Mouse (Mus musculus): Measurements from ENCODE around the gene Ppm1j.

Ppm1j gene

GRCm38 (mm10) chr3:104783971-104784500 is 3.2 kb downstream of the Ppm1j start:
- no peak for DNase-seq (ENCODE audit: low spot score)

DNA sequence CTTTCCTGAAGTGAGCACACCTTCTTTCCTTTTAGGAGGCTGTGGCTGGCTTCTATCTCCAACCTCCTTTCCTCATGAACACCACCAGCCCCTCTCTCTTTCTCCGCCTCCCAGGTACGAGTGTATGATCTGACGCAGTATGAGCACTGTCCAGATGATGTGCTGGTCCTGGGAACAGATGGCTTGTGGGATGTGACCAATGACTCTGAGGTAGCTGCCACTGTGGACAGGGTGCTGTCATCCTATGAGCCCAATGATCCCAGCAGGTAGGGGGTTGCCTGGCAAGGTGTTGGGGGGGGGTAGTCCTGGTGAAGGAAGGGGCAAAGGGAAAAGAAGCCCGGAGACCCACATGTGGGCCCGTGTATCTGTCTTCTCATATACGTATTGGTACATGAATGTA is 4.4 kb downstream of the Ppm1j start:
- DNase-seq (ENCODE audit: low spot score) = no peak

DNA sequence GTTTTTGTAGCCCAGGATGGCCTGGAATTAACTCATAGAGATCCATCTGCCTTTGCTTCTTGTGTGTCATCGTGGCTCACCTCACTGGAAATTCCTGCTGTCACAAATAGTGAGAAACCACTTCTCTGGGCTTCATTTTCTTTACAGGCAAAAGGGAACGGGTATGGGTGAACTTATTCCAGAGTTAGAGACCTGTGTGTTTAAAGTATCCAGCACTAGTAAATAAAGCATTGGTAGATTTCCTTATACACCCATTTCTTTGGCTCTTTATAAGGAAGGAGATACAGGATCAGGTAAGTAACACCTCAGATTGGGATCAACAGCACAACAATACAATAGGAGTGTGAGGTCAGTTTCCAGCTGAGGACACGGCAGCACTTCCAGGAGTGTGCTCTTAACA is 7.2 kb downstream of the Ppm1j start, which contains the start of gene Rhoc:
TSS of gene Rhoc (plus strand) at position 301 of the 400 bp plus-strand sequence.
- no peak for DNase-seq (ENCODE audit: low spot score)

GRCm38 (mm10) chr3:104788561-104789311 is 7.9 kb downstream of the Ppm1j start:
- DNase-seq (ENCODE audit: low spot score) = peak; percentile 88

DNA sequence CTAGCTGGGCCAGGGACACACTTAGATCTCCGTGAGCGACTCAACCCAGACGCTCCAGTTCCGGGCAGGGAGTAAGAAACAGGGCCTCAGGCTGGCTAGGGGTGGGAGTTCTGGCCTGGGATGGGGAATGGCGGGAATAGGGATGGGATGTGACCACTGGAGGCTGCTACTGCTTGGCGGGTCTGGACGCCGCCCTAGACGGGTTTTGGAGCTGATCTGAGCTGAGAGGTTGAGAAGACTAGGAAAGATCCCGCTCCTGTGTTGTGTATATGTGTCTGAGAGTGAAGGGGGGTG is 8.4 kb downstream of the Ppm1j start:
- DNase-seq (ENCODE audit: low spot score) = no peak

- peak; percentile 88 for DNase-seq (ENCODE audit: low spot score)
Observed at GRCm38 (mm10) chr3:104789822-104790221, 9.0 kb downstream of the Ppm1j start.

GRCm38 (mm10) chr3:104790401-104790937 is 9.6 kb downstream of the Ppm1j start:
- DNase-seq (ENCODE audit: low spot score) = peak; percentile 75

GRCm38 (mm10) chr3:104791017-104791416 is 10.2 kb downstream of the Ppm1j start:
- DNase-seq (ENCODE audit: low spot score) = no peak

- DNase-seq (ENCODE audit: low spot score) = no peak
Observed at GRCm38 (mm10) chr3:104791671-104792070, 10.8 kb downstream of the Ppm1j start.

DNA sequence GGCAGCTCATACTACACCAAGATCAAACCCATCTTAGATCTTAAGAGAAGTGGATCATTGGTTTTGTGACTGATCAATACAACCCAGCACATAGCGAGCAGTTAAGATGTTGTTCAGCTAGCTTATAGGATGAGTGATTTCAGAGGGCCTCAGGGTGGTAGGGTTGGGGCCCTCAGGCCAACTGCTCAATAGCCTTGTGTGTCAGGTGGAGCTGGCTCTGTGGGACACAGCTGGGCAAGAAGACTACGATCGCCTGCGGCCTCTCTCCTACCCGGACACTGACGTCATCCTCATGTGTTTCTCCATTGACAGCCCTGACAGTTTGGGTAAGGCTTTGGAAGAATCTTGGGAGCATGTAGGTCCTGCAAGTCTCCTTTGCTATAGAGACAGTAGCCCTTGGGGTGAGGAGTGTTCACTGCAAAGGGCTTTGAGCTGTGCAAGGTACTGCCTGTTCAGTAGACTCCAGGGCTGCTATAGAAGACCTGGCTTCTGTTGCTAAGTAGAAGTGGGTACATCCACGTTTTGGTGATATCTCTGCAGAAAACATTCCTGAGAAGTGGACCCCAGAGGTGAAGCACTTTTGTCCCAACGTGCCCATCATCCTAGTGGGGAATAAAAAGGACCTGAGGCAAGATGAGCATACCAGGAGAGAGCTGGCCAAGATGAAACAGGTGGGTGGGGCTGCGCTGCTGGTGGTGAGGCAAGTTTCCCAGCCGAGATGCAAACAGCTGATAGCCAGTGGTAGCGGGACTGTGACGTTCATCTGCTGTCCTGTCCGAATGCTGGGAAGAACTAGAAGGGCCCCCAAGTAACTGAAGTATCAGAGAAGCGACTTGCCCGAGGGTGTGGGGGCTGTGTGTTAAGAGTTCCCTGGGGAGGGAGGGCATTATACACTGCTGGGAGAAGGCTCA is 11.8 kb downstream of the Ppm1j start:
- no peak for DNase-seq (ENCODE audit: low spot score)

- DNase-seq (ENCODE audit: low spot score) = peak; percentile 85
Observed at GRCm38 (mm10) chr3:104793871-104794828, 13.3 kb downstream of the Ppm1j start.

DNA sequence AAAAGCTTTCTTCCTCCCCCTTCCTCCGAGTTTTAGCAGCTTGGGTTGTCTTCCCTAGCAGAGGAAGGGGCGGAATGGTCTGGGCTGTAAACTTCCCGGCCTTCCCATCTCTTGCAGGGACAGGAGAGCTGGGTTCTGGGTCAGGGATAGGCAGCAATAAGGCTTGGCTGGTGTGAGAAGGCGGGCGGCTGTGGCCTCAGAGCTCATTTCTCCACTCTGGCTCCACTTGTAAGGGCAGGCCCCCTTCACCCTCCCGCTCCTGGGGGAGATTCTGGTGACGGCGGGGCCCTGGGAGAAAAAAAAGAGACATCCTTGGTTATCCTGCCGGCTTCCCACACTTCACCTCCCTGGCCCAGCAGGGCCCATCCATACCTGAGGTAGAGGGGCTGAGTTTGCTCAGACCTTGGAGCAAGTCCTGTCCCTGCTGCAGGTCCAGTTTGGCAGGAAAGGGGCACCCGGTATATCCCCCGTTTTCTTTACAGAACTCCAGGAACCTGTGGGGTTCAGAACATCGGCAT is 14.2 kb downstream of the Ppm1j start:
- no peak for DNase-seq (ENCODE audit: low spot score)

DNA sequence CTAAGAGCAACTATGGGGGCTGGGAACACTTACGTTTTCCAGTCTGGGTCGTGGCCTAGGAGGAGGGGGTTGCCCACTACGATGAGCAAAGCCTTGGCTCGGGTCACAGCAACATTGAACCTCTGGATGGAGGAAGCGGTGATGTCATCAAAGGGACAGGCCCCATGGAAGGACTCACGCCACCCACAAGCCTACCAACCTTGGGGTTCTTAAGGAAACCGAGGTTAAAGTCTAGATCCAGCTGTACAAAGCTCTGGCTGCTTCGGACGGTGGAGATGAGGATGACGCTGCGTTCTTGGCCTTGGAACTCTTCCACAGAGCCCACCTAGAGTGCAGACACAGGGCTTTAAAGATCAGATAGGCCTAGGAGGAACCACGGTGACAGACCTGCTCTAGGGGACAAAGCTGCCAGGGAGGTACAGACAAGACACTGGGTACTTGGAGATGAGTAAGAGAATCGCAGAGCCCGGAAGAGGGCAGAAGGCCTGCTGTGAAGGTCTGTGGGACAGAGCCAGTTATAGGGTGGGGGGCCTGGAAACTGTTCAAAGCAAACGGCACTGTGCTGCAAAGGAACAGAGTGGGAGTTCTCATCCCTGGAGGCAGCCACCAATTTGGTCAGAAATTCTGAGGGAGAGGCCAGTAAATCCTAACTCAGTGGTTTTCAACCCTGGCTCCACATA is 14.9 kb downstream of the Ppm1j start:
- DNase-seq (ENCODE audit: low spot score) = no peak

DNA sequence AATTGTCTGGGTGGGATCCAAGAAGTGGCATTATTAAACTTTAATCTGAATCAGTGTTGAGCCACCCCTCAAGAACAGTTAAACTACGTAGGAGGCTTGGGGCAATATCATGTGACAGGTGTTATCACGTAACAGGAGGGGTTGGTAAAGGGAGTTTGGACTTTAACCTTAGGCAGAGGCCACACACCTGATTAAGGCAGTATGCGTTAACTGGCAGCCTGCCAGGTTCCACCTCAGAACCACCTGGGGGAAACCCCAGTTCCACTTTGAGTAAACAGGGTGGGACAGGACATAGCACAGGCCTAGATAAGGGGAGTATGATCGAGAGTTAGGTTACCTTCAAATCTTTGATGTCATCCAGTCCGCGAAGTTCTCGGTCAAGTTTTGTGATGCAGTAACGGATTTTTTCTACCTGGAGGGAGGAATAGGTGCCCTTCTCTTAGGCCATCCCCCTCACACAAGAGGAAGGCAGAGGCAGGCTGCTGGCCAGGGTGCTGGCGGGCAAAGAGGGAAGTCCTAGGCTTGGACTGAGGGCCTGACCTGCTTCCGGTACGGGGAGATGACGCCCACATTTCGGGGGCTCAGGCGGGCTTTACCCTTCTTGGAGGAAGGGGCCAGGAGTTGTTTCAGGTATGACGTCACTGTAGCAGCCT is 15.7 kb downstream of the Ppm1j start:
- no peak for DNase-seq (ENCODE audit: low spot score)

- DNase-seq (ENCODE audit: low spot score) = no peak
Observed at GRCm38 (mm10) chr3:104800681-104801080, 19.8 kb downstream of the Ppm1j start.

GRCm38 (mm10) chr3:104801481-104801880 is 20.6 kb downstream of the Ppm1j start:
- DNase-seq (ENCODE audit: low spot score) = no peak

GRCm38 (mm10) chr3:104804312-104804711 is 23.5 kb downstream of the Ppm1j start:
- no peak for DNase-seq (ENCODE audit: low spot score)

- no peak for DNase-seq (ENCODE audit: low spot score)
Observed at GRCm38 (mm10) chr3:104805539-104805938, 24.7 kb downstream of the Ppm1j start.

GRCm38 (mm10) chr3:104811752-104812151 is 30.9 kb downstream of the Ppm1j start:
- DNase-seq (ENCODE audit: low spot score) = no peak

GRCm38 (mm10) chr3:104812254-104812653 is 31.4 kb downstream of the Ppm1j start:
- no peak for DNase-seq (ENCODE audit: low spot score)

Data from adipocyte (in vitro differentiated cells).